Mouse (Mus musculus): ENCODE data around the gene Prpf18.
A peak's percentile ranks its signal among the peaks of the same experiment; 100 is the strongest.
"Not testable (repeated sequence)": the region's sequence is repeated elsewhere in the genome, so short reads cannot be mapped to it uniquely, and the experiment has no call there.

The Prpf18 gene

GRCm38 (mm10) chr2:4614276-4614929 lies 37.5 kb downstream of the Prpf18 start:
- DNase-seq: not testable (repeated sequence)

GRCm38 (mm10) chr2:4611704-4612103 lies 40.2 kb downstream of the Prpf18 start:
- no peak for DNase-seq

GRCm38 (mm10) chr2:4611295-4611694 lies 40.6 kb downstream of the Prpf18 start:
- no peak for DNase-seq

- DNase-seq: no peak
These were observed 42.5 kb downstream of the Prpf18 start for GRCm38 (mm10) chr2:4609433-4609832.

- no peak for DNase-seq
These were observed 43.7 kb downstream of the Prpf18 start for GRCm38 (mm10) chr2:4608253-4608652.

- no peak for DNase-seq
These were observed 45.4 kb downstream of the Prpf18 start for GRCm38 (mm10) chr2:4606559-4606958.

- no peak for DNase-seq
These were observed 48.5 kb downstream of the Prpf18 start for GRCm38 (mm10) chr2:4603361-4603945.

GRCm38 (mm10) chr2:4601034-4601890 lies 50.7 kb downstream of the Prpf18 start:
- DNase-seq: peak; percentile 68

GRCm38 (mm10) chr2:4596992-4597391 lies 54.9 kb downstream of the Prpf18 start:
- DNase-seq: no peak

- DNase-seq: no peak
These were observed 58.0 kb downstream of the Prpf18 start for GRCm38 (mm10) chr2:4593878-4594387.

GRCm38 (mm10) chr2:4593433-4593832 lies 58.5 kb downstream of the Prpf18 start:
- peak; percentile 30 for DNase-seq

- DNase-seq: no peak
These were observed 59.2 kb downstream of the Prpf18 start for GRCm38 (mm10) chr2:4592666-4593065.

- DNase-seq: no peak
These were observed 60.3 kb downstream of the Prpf18 start for GRCm38 (mm10) chr2:4591647-4592046.

- no peak for DNase-seq
These were observed 64.1 kb downstream of the Prpf18 start for GRCm38 (mm10) chr2:4587685-4588409.

GRCm38 (mm10) chr2:4586245-4586644 lies 65.7 kb downstream of the Prpf18 start:
- DNase-seq: no peak

- no peak for DNase-seq
These were observed 67.7 kb downstream of the Prpf18 start for GRCm38 (mm10) chr2:4584252-4584651.

- no peak for DNase-seq
These were observed 69.0 kb downstream of the Prpf18 start for GRCm38 (mm10) chr2:4582930-4583329.

- no peak for DNase-seq
These were observed 71.2 kb downstream of the Prpf18 start for GRCm38 (mm10) chr2:4580666-4581065.

- DNase-seq: no peak
These were observed 72.4 kb downstream of the Prpf18 start for GRCm38 (mm10) chr2:4579357-4580068.

- no peak for DNase-seq
These were observed 73.6 kb downstream of the Prpf18 start for GRCm38 (mm10) chr2:4578291-4578690.

GRCm38 (mm10) chr2:4575975-4576374 lies 75.9 kb downstream of the Prpf18 start:
- DNase-seq: no peak

GRCm38 (mm10) chr2:4575163-4575562 lies 76.8 kb downstream of the Prpf18 start:
- no peak for DNase-seq
